Mouse (Mus musculus): ENCODE results near the gene Irf7. TPM values are rescaled to one million over a fixed set of nuclear protein-coding genes. Genes with fewer than 3 reads are reported as not detected.

Gene Irf7
- total RNA-seq, 2 experiments from 2014 or later: 0.82 to 1.1 TPM

DNA sequence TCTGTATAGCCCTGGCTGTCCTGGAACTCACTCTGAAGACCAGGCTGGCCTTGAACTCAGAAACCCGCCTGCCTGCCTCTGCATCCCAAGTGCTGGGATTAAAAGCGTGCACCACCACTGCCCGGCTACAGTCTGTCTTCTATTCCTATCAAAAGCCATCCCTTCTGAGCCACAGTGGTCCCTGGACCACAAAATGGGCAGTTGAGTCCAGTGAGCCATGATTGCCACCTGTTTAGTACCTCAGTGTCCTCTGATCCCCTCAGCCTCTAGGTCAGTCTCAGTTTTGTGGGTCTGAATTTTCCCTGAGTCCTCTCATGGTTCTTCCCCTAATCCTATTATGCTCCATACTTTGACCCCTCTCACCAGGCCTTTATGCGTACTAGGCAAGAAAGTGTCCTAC is 38.5 kb downstream of the Irf7 start:
- intact Hi-C loops (cut with DNase I; ENCODE audit: low total_unique reads): no loop called here
- no peak for DNase-seq

DNA sequence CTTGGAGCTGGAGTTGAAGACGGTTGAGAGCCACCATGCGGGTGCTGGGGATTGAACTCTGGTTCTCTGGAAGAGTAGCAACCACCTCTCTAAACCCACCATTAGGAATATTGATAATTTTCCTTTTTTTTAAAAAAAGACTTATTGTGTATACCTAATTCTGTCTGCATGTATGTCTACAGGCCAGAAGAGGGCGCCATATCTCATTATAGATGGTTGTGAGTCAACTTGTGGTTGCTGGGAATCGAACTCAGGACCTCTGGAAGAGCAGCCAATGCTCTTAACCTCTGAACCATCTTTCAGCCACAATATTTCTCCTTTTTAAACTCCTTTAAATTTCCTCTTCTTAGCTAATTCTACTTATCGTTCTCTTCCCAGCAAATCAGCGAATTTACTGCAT is 39.7 kb downstream of the Irf7 start:
- intact Hi-C loops (cut with DNase I; ENCODE audit: low total_unique reads): no loop called here

DNA sequence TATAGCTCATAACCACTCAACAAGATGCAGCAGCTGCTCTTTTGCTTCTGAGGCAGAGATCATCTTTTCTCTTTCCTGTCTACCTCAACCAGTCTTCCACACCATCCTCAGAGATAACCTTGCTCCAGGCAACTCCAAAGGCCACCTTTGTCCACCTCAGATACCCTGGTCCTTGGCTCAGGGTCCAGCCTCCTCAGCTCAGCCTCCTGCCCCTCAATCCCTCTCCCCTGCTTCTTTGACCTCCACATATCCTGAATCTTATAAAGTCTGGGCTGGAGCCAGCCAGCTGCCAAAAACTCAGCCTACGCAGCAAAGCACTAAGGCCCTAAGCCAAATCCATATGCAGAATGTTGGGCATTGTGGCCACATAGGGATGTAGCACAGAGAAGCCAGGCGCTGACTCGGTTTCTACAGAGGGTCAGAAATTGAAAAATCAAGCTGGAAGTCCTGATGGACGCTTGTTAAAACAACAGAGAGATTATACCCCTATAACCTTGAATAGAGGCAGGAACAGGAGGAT is 43.5 kb downstream of the Irf7 start:
- intact Hi-C loops (cut with DNase I; ENCODE audit: low total_unique reads): no loop called here
- no peak for DNase-seq

More for the DNA sequence above, 39.7 kb downstream of the Irf7 start:
- DNase-seq: no peak

DNA sequence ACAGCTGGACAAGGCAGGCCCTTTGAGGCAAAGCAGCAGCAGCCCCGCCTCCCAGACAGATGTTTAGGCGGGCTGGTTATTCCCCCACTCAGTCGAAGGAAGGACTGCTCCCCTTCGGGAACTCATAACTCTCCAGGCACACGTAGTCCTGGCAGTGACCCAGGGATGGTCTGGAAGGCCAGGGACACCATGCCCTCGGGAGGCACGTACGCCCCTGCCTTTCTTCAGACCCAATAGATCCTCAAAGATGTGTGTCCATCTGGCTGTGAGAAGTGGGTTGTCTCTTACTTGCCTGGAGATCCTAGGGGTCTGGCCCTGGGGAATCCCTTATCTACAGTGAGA is 44.2 kb downstream of the Irf7 start:
- DNase-seq: no peak
- intact Hi-C loops (cut with DNase I; ENCODE audit: low total_unique reads): no loop called here

DNA sequence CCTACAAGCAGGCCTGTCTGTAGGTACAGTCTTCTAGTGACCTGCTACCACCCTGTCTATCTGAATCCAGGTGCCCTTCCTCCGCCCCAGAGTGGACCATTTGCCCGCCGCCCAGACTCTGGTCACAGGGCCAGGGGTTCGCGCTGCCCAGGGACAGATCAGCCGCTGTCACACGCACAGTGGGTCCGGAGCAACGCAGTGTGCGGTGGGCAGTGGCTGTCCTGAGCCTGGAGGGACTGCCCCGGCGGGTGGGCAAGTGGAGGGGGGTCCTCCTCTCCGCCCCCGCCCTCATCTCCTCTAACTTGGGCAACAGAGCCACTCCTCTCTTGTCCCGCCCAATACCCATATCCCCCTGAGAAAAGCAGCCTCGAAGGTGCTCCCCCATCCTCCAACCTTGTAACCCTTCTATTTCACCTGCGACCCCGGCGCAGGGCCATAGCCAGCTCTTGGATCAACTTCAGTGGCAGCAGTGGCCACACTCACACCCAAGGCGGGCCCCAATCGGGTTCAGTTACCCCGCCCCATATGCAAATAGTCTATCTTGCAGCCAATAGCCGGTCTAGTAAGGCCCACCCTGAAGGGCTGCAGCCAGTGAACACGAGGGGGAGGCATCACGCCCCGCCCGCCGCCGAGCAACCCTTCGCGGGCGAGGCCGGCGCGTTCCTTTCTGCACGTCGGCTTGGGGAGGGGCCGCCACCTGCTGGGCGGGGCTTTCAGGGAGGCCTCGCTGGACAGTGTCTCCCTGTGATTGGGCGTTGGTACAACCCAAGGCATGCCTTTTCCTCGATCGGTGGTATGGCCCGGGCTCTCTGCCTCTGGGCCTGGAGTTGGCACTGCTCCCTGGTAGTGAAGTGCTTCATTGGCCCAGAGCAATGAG is 44.8 kb downstream of the Irf7 start:
- intact Hi-C loops (cut with DNase I; ENCODE audit: low total_unique reads): no loop called here
- DNase-seq: peak; percentile 97

DNA sequence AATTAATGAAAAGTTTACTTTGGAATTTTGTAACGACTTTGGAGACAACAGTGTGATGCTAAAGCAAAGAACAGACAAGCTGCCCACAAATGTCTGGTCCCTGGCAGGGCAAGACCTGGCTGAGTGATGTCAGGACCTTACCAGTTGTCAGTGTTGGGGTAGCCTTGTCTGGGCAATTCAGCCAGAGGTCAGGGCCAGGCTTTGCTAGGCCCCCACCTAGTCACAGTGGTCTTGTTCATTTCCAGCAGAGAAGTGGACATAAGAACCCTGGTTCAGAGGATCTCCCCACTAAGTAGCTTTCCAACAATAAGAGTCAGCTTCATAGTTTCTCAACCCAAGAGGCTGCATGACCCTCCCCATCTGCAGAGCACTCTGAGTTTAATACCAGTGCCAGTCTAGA is 45.9 kb downstream of the Irf7 start:
- intact Hi-C loops (cut with DNase I; ENCODE audit: low total_unique reads): no loop called here
- no peak for DNase-seq

DNA sequence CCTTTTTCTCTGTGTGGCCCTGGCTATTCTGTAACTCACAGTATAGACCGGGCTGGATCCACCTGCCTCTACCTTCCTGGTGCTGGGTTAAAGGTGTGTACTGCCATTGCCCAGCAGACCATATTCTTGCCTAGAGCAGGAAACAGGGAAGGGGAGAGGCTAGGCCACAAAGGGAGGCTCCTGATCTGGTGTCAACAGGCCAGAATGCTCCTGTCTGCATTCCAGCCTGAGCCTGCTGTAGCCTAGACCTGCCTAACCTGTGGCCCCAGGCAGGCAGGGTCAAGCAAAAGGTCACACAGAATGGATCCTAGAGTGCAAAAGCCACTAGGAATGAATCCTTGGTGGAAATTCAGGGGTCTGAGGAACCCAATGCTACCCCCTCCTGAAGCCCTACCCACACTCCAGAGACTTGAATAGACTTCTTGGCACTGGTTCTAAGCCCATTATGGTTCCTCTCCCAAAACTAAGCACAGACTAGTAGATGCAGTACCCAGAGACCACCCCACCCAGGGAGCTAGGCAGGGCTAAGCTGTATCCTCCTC is 46.7 kb downstream of the Irf7 start:
- intact Hi-C loops (cut with DNase I; ENCODE audit: low total_unique reads): no loop called here
- DNase-seq: no peak

DNA sequence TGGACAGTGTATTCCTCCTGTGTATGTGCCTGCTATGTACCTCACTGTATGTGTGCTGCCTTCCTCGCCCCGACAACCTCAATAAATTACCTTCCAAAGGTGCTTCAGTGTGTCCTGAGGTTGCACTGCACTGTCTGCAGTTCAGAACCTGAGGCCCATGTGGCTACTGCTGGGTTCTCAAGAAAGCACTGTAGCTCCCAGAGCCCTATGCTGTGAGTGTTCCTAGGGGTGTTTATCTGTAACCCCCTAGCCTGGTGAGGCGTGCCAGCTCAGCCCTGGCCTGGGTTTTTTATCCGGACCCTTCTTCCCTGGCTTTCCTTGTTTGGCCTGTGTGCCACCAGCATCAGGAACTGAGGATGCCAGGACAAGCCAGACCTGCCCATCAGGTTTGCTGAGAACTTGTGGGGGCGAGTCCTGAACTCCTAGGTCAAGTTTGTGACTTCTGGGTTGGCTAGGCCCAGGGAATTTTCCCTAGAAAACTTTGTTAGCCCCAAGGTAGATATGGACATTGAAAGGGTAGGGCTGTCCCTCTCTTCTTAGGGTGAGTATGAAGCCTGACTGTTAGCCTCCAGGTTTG is 47.6 kb downstream of the Irf7 start:
- no peak for DNase-seq
- intact Hi-C loops (cut with DNase I; ENCODE audit: low total_unique reads): no loop called here

DNA sequence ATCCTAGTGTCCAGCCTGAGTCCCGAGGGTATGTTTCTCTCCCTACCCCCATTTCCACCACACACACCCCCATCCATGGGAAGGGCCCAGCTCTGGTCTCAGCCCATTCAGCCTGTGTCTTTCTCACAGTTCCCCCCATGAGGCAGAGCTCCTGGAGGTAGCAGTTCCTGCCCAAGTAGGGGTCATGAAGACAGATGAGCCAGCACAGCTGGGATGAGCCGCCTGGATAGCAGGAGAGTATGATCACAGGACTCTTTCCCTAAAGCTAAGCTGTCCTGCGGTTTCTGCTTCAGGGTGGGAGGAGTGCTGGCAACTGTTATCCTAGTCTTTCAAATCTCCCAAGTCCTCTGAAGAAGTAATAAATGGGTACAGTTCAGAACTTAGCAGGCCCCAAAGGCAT is 48.1 kb downstream of the Irf7 start:
- no peak for DNase-seq
- intact Hi-C loops (cut with DNase I; ENCODE audit: low total_unique reads): no loop called here

DNA sequence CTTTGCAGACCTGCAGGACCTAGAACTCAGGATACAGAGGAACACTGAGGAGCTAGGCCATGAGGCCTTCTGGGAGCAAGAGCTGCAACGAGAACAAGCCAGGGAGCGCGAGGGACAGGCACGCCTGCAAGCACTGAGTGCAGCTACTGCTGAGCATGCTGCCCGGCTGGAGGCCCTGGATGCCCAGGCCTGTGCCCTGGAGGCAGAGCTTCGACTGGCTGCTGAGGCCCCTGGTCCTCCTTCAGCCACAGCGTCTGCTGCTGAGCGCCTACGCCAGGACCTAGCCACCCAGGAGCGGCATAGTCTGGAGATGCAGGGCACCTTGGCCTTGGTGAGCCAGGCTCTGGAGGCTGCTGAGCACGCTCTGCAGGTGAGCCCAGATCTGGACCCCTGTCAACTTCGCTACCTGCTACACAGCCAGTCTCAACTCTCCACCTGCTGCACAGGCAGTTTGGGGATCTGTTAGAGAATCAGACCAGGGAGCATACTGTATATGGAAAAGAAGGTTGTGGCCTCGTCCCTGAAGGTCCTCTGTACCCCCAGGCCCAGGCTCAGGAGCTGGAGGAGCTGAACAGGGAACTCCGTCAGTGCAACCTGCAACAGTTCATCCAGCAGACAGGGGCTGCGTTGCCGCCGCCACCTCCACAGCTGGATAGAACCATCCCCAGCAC is 48.8 kb downstream of the Irf7 start:
- no peak for DNase-seq
- intact Hi-C loops (cut with DNase I; ENCODE audit: low total_unique reads): no loop called here

DNA sequence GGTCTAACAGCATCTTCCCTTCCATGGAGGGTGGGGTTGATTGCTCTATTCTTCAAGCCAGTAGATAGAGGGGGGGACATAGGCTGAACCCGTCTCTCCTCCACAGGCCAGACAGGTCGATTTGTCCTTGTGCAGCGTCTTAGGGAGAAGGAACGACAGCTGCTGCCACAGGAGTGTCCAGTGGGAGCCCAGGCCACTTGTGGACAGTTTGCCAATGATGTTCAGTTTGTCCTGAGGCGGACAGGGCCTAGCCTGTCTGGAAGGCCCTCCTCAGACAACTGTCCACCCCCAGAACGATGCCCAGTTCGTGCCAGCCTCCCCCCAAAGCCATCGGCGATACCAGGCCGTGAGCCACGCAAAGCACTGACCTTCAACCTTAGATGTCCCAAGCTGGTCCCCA is 49.4 kb downstream of the Irf7 start:
- DNase-seq: no peak
- intact Hi-C loops (cut with DNase I; ENCODE audit: low total_unique reads): no loop called here

DNA sequence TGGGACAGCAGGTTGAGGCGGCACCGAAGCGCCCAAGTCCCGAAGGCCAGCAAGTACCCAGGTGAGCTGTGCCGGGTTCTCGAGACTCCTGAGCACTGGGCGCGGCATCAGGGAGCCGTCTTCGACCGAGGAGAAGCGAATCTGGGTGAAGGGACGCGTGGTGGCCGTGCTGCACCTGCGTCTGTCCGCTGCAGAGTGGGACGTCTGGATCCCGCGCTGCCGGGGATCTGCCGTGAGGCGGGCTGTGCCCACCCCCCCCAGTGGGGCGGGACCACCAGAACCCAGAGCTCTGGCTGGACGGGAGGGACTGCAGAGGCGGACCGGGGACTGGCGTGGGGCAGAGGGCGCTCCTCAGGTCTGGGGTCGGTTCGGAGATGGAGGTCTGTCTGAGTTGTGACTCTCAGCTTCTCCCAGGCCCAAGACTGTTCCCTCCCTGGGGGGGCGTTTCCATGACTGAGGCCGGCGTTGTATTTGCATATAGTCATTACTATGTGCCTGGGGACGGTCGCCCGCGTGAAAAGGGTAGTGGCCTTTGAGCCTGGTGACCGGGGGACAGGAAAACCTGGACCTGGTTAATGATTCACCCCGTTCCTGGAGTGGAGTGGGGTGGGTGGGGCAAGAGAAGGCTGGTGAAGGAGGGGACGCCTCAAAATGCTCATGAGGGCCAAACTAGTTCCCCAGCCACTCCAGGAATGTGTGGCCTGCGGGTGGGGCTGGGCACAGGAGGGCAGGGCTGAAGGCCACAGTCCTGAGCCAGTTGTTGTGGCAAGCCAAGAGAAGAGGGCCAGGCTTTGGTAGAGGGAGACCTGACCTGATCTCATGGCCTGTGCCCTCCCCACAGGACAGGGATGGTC is 50.2 kb downstream of the Irf7 start:
- peak; percentile 28 for DNase-seq

DNA sequence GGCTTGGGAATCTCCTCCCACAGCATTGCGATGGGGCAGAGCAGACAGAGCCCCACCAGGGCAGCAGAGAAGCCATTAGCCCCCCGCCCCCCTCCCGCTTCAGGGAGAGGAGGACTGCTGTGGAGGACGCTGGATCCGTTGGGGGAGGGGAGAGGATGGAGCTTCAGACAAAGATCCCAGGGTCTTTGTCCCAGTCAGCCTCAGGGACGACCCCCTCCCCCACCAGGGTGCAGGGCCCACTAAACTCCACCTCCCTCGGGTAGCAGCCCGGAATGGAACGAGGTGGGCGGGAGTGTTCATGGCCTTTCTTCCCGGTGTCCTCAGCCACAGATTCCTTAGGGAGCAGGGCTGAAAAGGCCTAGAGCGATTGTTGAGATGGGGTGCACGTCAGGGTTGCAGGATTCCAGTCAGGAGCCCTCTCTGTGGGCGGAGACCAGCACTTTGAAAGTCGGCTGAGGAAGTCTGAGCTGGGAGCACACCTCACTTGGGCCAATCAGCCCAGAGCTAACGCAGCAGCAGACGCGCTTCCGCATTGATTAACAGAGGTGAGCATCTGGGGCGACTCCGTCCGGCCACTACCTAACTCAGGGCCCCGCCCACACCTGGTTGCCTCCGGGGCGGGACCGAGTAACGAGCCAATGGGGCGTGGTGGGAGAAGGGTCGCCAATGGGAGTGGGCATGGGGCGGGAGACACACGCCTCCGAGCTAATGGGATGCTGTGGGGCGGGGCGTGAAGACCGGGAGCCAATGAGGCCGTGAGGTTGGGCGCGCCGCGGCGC is 51.0 kb downstream of the Irf7 start, which contains the start of gene Rassf7:
TSS of gene Rassf7 (plus strand) at position 760 of the 779 bp plus-strand sequence.
- intact Hi-C loops (cut with DNase I; ENCODE audit: low total_unique reads): no loop called here
- peak; percentile 85 for DNase-seq

More for the DNA sequence above, 50.2 kb downstream of the Irf7 start:
- intact Hi-C loops (cut with DNase I; ENCODE audit: low total_unique reads): no loop called here

DNA sequence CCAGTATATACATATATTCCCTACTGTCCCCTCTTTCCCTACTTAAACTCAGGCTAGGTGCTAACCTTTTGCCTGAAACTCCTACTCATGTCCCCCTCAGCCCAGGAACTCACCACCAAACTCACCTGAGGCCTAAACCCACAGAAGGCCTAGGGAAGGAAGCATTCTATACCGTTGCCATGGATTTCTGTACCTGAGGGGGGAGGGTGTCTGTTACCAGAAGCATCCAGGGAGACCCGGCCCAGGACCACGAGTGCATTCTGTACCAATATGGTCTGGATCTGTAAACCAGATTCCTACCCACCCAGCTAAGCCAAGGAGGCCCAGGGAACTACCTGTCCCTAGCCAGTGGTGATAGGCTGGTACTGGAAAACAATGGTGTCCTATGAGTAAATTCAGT is 52.0 kb downstream of the Irf7 start:
- DNase-seq: no peak
- intact Hi-C loops (cut with DNase I; ENCODE audit: low total_unique reads): no loop called here

DNA sequence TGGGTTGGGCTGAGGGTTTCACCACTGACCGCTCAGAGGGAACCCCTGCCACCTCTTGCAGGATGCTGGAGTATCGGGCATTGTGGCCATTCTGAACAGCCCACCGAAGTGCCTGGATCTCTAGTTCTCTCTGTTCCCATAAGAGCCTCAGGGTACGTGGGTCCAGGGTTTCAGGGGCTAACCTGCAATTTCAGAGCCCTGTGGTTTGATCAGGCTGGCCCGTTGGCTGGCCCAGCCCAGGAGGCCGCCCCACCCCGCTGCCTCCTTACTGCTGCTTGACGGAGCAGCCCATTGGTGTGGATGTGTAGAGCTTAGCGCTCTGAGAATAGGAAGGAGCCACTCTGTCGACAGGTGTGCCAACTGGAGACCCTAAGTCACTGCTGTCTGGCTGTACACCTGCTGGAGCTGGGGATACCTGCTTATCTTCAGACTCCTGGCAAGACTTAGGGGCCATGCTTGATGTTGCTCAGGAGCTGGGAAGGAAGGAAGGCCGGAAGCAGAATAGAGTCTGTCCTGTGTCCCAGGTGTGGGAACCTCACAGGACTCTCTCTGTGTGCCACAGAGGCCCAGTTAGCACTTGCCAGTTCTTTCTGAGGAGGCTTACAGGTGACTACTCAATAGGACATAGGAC is 52.6 kb downstream of the Irf7 start, which contains the start of gene Lmntd2:
TSS of gene Lmntd2 (minus strand) at position 476 of the 631 bp plus-strand sequence.
- no peak for DNase-seq
- intact Hi-C loops (cut with DNase I; ENCODE audit: low total_unique reads): no loop called here

DNA sequence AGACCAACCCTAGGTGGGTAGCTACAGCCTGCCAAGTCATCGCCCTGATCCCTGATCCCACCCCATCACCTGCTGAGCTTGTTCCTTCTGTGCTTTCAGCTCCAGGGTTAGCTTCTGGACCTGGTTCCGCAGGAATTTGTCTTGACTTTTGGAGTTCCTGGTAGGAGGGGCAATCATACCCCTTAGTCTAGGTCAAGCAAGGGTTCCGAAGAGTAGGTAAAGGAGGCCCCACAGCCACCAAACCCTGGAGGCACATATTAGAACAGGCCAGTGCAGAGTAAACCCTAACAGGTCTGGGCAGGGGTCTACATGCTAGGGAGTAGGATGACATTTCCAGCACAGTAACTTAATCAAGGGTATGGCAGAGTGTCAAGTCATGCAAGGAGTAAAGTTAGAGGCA is 53.1 kb downstream of the Irf7 start:
- DNase-seq: no peak
- intact Hi-C loops (cut with DNase I; ENCODE audit: low total_unique reads): no loop called here
